Mouse (Mus musculus) monocyte, adult 5-6 weeks (primary cell): ENCODE measurements around the gene Nsa2. TPM values are rescaled to one million over a fixed set of nuclear protein-coding genes. Genes with fewer than 3 reads are reported as not detected.
"Not testable (repeated sequence)": the region's sequence is repeated elsewhere in the genome, so short reads cannot be mapped to it uniquely, and the experiment has no call there.

Experiments
- ATAC-seq: fragments of 153-309, 156-312 bp; replicated peaks from 2 replicates; pipeline ENCODE4 v1.8.0; 2017; ENCODE audit warnings: mild to moderate bottlenecking; ENCODE audit not compliant: low TSS enrichment, insufficient number of reproducible peaks, severe bottlenecking, poor library complexity, low FRiP score
- total RNA-seq: library from RNA; stranded (forward); fragments of 200-1000, 200-491, 200-594 nt; gene quantifications from 3 replicates; pipeline ENCODE4 v1.2.3, GENCODE M21; 2017

Gene Nsa2
- 339 to 542 TPM (median 450 TPM) in 3 replicates for total RNA-seq

GRCm38 (mm10) chr13:97137466-97138400 is at the start of gene Nsa2, which contains the start of gene Gfm2:
Gene Nsa2 (minus strand): TSS chr13:97137937.
Gene Gfm2 (plus strand): TSS chr13:97137937.
- ATAC-seq: peak; percentile 98

GRCm38 (mm10) chr13:97186346-97186745 is 48.6 kb upstream of the Nsa2 start:
- no peak for ATAC-seq

- ATAC-seq: no peak
Observed at GRCm38 (mm10) chr13:97184656-97185055, 46.9 kb upstream of the Nsa2 start.

GRCm38 (mm10) chr13:97184168-97184567 is 46.4 kb upstream of the Nsa2 start:
- ATAC-seq: no peak

GRCm38 (mm10) chr13:97182821-97183220 is 45.1 kb upstream of the Nsa2 start:
- no peak for ATAC-seq

GRCm38 (mm10) chr13:97180113-97180828 is 42.5 kb upstream of the Nsa2 start:
- ATAC-seq: no peak

GRCm38 (mm10) chr13:97178943-97179342 is 41.2 kb upstream of the Nsa2 start:
- no peak for ATAC-seq

- no peak for ATAC-seq
Observed at GRCm38 (mm10) chr13:97176731-97177130, 39.0 kb upstream of the Nsa2 start.

GRCm38 (mm10) chr13:97175520-97176264 is 38.0 kb upstream of the Nsa2 start:
- ATAC-seq: no peak

GRCm38 (mm10) chr13:97145834-97146233 is 8.1 kb upstream of the Nsa2 start:
- ATAC-seq: peak; percentile 78

GRCm38 (mm10) chr13:97142321-97142720 is 4.6 kb upstream of the Nsa2 start:
- no peak for ATAC-seq

GRCm38 (mm10) chr13:97138404-97138931 is 731 bp upstream of the Nsa2 start:
- ATAC-seq: not testable (repeated sequence)

- not testable (repeated sequence) for ATAC-seq
Observed at GRCm38 (mm10) chr13:97130413-97130812, 7.3 kb downstream of the Nsa2 start.

- peak; percentile 56; the same call in 1 of the 2 replicates for ATAC-seq
Observed at GRCm38 (mm10) chr13:97129654-97130053, 8.1 kb downstream of the Nsa2 start.

- no peak for ATAC-seq
Observed at GRCm38 (mm10) chr13:97121341-97121740, 16.4 kb downstream of the Nsa2 start.

GRCm38 (mm10) chr13:97109046-97109445 is 28.7 kb downstream of the Nsa2 start:
- no peak for ATAC-seq

GRCm38 (mm10) chr13:97107721-97108120 is 30.0 kb downstream of the Nsa2 start:
- not testable (repeated sequence) for ATAC-seq

GRCm38 (mm10) chr13:97104996-97105395 is 32.7 kb downstream of the Nsa2 start:
- ATAC-seq: no peak
